Mouse (Mus musculus): ENCODE data around the gene Ggt7. TPM values are rescaled to one million over a fixed set of nuclear protein-coding genes. Genes with fewer than 3 reads are reported as not detected.

Gene Ggt7
- polyA plus RNA-seq, 1 experiment from 2014 or later = 5.0 TPM

Other genes with a start within 250 kb of the Ggt7 start
- 168 and 206 TPM in 2 replicates for gene Map1lc3a, start 241.9 kb downstream of the Ggt7 start, polyA plus RNA-seq (2015; fragmentation: Nextera tagmentation; extraction: Ambion mirVana)
- gene Pigu, start 160.8 kb downstream of the Ggt7 start, polyA plus RNA-seq (2015; fragmentation: Nextera tagmentation; extraction: Ambion mirVana) = 54.0 and 63.8 TPM in 2 replicates
- 34.0 and 49.9 TPM in 2 replicates for gene Trp53inp2, start 137.2 kb downstream of the Ggt7 start, polyA plus RNA-seq (2015; fragmentation: Nextera tagmentation; extraction: Ambion mirVana)
- gene Ncoa6, start 44.3 kb downstream of the Ggt7 start, polyA plus RNA-seq (2015; fragmentation: Nextera tagmentation; extraction: Ambion mirVana) = 13.6 and 13.9 TPM in 2 replicates
- 12.6 and 15.4 TPM in 2 replicates for gene Acss2, start 289 bp downstream of the Ggt7 start, polyA plus RNA-seq (2015; fragmentation: Nextera tagmentation; extraction: Ambion mirVana)
- gene Gss, start 74.6 kb upstream of the Ggt7 start, polyA plus RNA-seq (2015; fragmentation: Nextera tagmentation; extraction: Ambion mirVana) = 41.8 and 42.5 TPM in 2 replicates
- 0.21 and 0.58 TPM in 2 replicates for gene Myh7b, start 93.0 kb upstream of the Ggt7 start, polyA plus RNA-seq (2015; fragmentation: Nextera tagmentation; extraction: Ambion mirVana)
- 111 and 115 TPM in 2 replicates for gene Trpc4ap, start 174.1 kb upstream of the Ggt7 start, polyA plus RNA-seq (2015; fragmentation: Nextera tagmentation; extraction: Ambion mirVana)
- 112 and 114 TPM in 2 replicates for gene Edem2, start 211.2 kb upstream of the Ggt7 start, polyA plus RNA-seq (2015; fragmentation: Nextera tagmentation; extraction: Ambion mirVana)
- gene Gm17581, start 217.6 kb upstream of the Ggt7 start, polyA plus RNA-seq (2015; fragmentation: Nextera tagmentation; extraction: Ambion mirVana) = not detected in 2 replicates
- gene Procr, start 232.9 kb upstream of the Ggt7 start, polyA plus RNA-seq (2015; fragmentation: Nextera tagmentation; extraction: Ambion mirVana) = 18.2 and 23.1 TPM in 2 replicates